Mouse (Mus musculus) forebrain, embryonic 10.5 days (tissue): ENCODE results near the gene Znhit1. TPM values are rescaled to one million over a fixed set of nuclear protein-coding genes. Genes with fewer than 3 reads are reported as not detected.
A peak's percentile ranks its signal among the peaks of the same experiment; 100 is the strongest.

Experiments
- DNase-seq: peaks from one replicate; pipeline ENCODE4 v3.0.0-alpha.2; 2017; ENCODE audit warnings: low spot score; ENCODE audit errors: extremely low spot score
- H3K27ac ChIP-seq: fragments of 300-500 bp; sonication (generic); 2 replicates; pipeline ENCODE4 v1.5.1; 2016; ENCODE audit warnings: mild to moderate bottlenecking
- H3K27me3 ChIP-seq: fragments of 300-500 bp; sonication (generic); 2 replicates; pipeline ENCODE4 v1.6.1; 2016; ENCODE audit warnings: mild to moderate bottlenecking; ENCODE audit not compliant: poor library complexity, severe bottlenecking
- H3K36me3 ChIP-seq: fragments of 300-500 bp; sonication (generic); replicated peaks from 2 replicates; pipeline ENCODE4 v1.6.1; 2016; ENCODE audit warnings: mild to moderate bottlenecking, moderate library complexity
- H3K4me1 ChIP-seq: fragments of 300-500 bp; sonication (generic); 2 replicates; pipeline ENCODE4 v1.6.1; 2016
- H3K4me3 ChIP-seq: fragments of 300-500 bp; sonication (generic); 2 replicates; pipeline ENCODE4 v1.5.1; 2016; ENCODE audit warnings: mild to moderate bottlenecking, moderate library complexity
- H3K9me3 ChIP-seq: fragments of 300-500 bp; sonication (generic); 2 replicates; pipeline ENCODE4 v1.6.1; 2016; ENCODE audit warnings: mild to moderate bottlenecking, moderate library complexity
- WGBS: fragments of 180-500 bp; shearing (Covaris S2); methylation state at CpG from one replicate; pipeline ENCODE4 v1.1.7; 2016; 5-methylcytosine and 5-hydroxymethylcytosine counted together
- polyA plus RNA-seq: library from polyadenylated mRNA; unstranded; fragments of >200 nt; fragmentation: Nextera tagmentation; extraction: Ambion mirVana; gene quantifications from 2 replicates; pipeline ENCODE4 v1.2.1, GENCODE M21; 2016

The Znhit1 gene
- polyA plus RNA-seq, 1 experiment from 2014 or later: 107 TPM

- Histone ChIP-seq H3K27me3 (no peaks in the 10 kb centered on the region), H3K27ac (no peak overlapping the region), H3K4me3 (no peak overlapping the region), H3K9me3 (peaks cover 8% of the 10 kb centered on the region), H3K4me1 (no peaks in the 10 kb centered on the region), H3K36me3 (no peaks in the 10 kb centered on the region)
- DNase-seq: no peak
- 90% methylated on average over 3 of the region's 3 CpGs for WGBS
These were observed 28.1 kb upstream of the Znhit1 start for GRCm38 (mm10) chr5:137015913-137016312.

- Histone ChIP-seq H3K4me1 (no peaks in the 10 kb centered on the region), H3K4me3 (no peak overlapping the region), H3K9me3 (peaks cover 8% of the 10 kb centered on the region), H3K27ac (no peak overlapping the region), H3K27me3 (no peaks in the 10 kb centered on the region), H3K36me3 (no peaks in the 10 kb centered on the region)
- no peak for DNase-seq
- WGBS: 87% methylated on average over 15 of the region's 15 CpGs
These were observed 24.7 kb upstream of the Znhit1 start for GRCm38 (mm10) chr5:137012401-137012950.

DNA sequence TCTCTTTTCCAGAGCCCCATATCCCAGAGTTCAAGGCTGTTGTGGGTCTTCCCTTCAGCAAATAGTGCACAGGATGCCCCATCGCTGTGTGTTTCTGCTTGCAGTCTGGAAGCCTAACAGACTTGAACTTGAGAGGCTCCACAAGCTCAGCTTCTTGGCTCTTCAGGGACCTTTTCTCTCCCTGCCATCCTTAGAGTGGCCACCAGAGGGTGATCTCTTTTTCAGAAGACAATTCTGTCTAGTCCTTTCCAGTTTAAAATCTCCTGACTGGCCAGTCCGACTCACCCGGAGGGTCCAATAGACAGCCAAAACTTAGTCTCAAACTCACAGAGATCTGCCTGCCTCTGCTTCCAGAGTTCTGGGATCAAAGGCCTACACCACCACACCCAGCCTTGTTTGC lies 22.2 kb upstream of the Znhit1 start:
- no peaks in the 10 kb centered on the region for H3K27me3 ChIP-seq
- no peak overlapping the region for H3K27ac ChIP-seq
- H3K36me3 ChIP-seq: no peaks in the 10 kb centered on the region
- H3K4me3 ChIP-seq: no peak overlapping the region
- DNase-seq: peak; percentile 51
- H3K9me3 ChIP-seq: peaks cover 3% of the 10 kb centered on the region
- WGBS: 32% methylated on average over 3 of the region's 3 CpGs
- H3K4me1 ChIP-seq: no peaks in the 10 kb centered on the region

DNA sequence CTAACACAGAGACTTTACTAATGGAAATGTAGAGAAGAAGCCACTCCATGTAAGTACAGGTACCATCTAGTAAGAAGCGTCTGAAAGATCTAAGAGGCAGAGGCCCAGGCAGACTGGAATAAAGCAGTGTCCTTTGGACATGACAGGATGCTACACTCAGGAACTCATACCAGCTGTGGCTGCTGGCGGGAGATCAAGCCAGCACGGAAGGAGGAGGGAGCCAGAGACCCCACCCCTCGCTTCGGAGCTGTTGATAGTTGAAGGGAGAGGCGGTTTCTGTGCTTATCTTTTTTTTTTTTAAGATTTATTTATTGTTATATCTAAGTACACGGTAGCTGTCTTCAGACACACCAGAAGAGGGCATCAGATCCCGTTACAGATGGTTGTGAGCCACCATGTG lies 19.5 kb upstream of the Znhit1 start:
- Histone ChIP-seq H3K27me3 (no peaks in the 10 kb centered on the region), H3K27ac (no peak overlapping the region), H3K36me3 (no peaks in the 10 kb centered on the region), H3K4me1 (no peaks in the 10 kb centered on the region), H3K4me3 (no peak overlapping the region), H3K9me3 (no peaks in the 10 kb centered on the region)
- DNase-seq: no peak
- WGBS: 62% methylated on average over 8 of the region's 8 CpGs

DNA sequence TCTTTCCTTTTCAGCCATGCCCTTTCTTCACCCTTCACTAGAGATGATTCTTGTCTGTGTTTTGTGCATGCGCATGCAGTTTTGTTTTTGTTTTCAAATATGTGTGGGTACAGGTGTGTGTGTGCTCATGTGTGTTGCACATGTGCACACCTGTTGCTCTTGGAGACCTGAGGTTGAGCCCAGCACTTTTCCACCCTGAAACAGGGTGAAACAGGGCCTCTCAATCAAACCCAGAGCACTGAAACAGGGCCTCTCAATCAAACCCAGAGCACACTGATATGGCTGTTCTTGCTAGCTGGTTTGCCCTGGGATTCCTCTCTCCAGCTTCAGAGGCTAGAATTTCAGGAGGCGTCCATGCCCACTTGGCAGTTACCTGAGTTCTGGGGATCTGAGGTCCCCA lies 12.8 kb upstream of the Znhit1 start:
- peak; percentile 24 for DNase-seq
- no peaks in the 10 kb centered on the region for H3K27me3 ChIP-seq
- H3K4me1 ChIP-seq: peaks cover 19% of the 10 kb centered on the region
- H3K9me3 ChIP-seq: no peaks in the 10 kb centered on the region
- WGBS: 83% methylated on average over 2 of the region's 2 CpGs
- H3K4me3 ChIP-seq: no peak overlapping the region
- H3K27ac ChIP-seq: no peak overlapping the region
- peaks cover 10% of the 10 kb centered on the region for H3K36me3 ChIP-seq

GRCm38 (mm10) chr5:136999449-136999848 lies 11.6 kb upstream of the Znhit1 start:
- Histone ChIP-seq H3K27ac (no peak overlapping the region), H3K36me3 (peaks cover 22% of the 10 kb centered on the region), H3K9me3 (no peaks in the 10 kb centered on the region), H3K4me1 (peaks cover 19% of the 10 kb centered on the region), H3K27me3 (no peaks in the 10 kb centered on the region), H3K4me3 (no peak overlapping the region)
- WGBS: 80% methylated on average over 5 of the region's 5 CpGs
- no peak for DNase-seq

DNA sequence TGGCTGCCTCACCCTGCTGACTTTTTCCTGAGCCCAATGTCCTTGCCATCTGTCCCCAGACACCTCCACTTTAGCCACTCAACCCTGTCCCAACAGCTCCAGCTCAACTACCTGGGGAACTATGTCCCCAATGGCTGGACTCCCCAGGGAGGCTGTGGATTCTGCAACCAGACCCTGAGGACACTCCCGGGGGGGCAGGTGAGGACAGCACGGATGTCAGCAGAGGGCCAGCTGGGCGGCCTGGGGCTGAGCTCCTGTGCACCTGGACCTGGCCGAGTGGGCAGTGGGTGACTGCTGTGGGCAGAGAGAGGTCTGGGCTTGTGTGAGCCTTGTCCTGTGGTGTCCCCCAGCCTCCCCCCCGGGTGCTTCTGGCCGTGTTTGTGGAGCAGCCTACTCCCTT lies 2.0 kb upstream of the Znhit1 start:
- H3K4me1 ChIP-seq: peaks cover 26% of the 10 kb centered on the region
- 93% methylated on average over 6 of the region's 6 CpGs for WGBS
- H3K9me3 ChIP-seq: no peaks in the 10 kb centered on the region
- H3K27me3 ChIP-seq: no peaks in the 10 kb centered on the region
- peaks cover 65% of the 10 kb centered on the region for H3K36me3 ChIP-seq
- H3K4me3 ChIP-seq: no peak overlapping the region
- no peak for DNase-seq
- no peak overlapping the region for H3K27ac ChIP-seq

- Histone ChIP-seq H3K36me3 (peaks cover 61% of the 10 kb centered on the region), H3K9me3 (no peaks in the 10 kb centered on the region), H3K4me1 (peaks cover 26% of the 10 kb centered on the region), H3K27ac (peak overlapping the region; percentile 100; the same call in 1 of the 2 replicates), H3K4me3 (peak overlapping the region; percentile 91), H3K27me3 (no peaks in the 10 kb centered on the region)
- 86% methylated on average over 7 of the region's 7 CpGs for WGBS
- no peak for DNase-seq
These were observed 599 bp upstream of the Znhit1 start for GRCm38 (mm10) chr5:136988420-136988819.

- H3K9me3 ChIP-seq: no peaks in the 10 kb centered on the region
- peak overlapping the region; percentile 91 for H3K4me3 ChIP-seq
- DNase-seq: peak; percentile 79
- H3K27me3 ChIP-seq: no peaks in the 10 kb centered on the region
- H3K4me1 ChIP-seq: peaks cover 26% of the 10 kb centered on the region
- under 1% methylated on average over 67 of the region's 67 CpGs for WGBS
- H3K36me3 ChIP-seq: peaks cover 54% of the 10 kb centered on the region
- peak overlapping the region; percentile 100 for H3K27ac ChIP-seq
These were observed 485 bp downstream of the Znhit1 start for GRCm38 (mm10) chr5:136987138-136987933.

- peaks cover 26% of the 10 kb centered on the region for H3K4me1 ChIP-seq
- peak within 1 kb of the TSS; percentile 100 for H3K27ac ChIP-seq
- H3K4me3 ChIP-seq: peak within 1 kb of the TSS; percentile 91
- WGBS: under 1% methylated on average over 26 of the region's 26 CpGs
- peak; percentile 96 for DNase-seq
- peaks cover 54% of the 10 kb centered on the region for H3K36me3 ChIP-seq
- no peaks in the 10 kb centered on the region for H3K9me3 ChIP-seq
- no peaks in the 10 kb centered on the region for H3K27me3 ChIP-seq
These were observed 1.1 kb downstream of the Znhit1 start, which contains the start of gene Plod3 for GRCm38 (mm10) chr5:136986695-136987137. TSS of gene Plod3 (plus strand) at chr5:136987019.

DNA sequence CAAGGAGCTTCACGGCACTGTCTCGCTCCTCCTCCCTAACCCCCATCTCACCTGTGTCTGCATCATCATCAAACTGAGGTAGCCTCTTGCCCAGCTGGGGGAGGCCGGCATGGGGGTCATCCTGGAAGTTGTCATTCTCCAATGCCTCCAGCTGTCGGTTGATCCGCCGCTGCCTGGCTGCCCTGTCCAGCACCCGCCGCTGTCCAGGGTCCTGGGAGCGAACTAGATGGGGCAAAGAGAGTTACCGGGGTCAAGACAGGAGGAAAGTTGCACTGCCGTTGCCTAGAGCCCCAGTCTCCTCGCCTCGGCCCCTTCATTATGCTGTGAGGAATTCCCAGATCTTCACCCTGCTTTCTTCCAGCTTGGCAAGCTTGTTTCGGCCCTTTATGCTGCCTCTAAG lies 3.0 kb downstream of the Znhit1 start:
- H3K36me3 ChIP-seq: peaks cover 51% of the 10 kb centered on the region
- no peak overlapping the region for H3K27ac ChIP-seq
- no peak for DNase-seq
- H3K4me1 ChIP-seq: peaks cover 26% of the 10 kb centered on the region
- no peaks in the 10 kb centered on the region for H3K9me3 ChIP-seq
- H3K4me3 ChIP-seq: no peak overlapping the region
- 52% methylated on average over 14 of the region's 14 CpGs for WGBS
- no peaks in the 10 kb centered on the region for H3K27me3 ChIP-seq

GRCm38 (mm10) chr5:136982338-136982930 lies 5.4 kb downstream of the Znhit1 start:
- Histone ChIP-seq H3K4me3 (no peak overlapping the region), H3K27ac (no peak overlapping the region), H3K36me3 (peaks cover 43% of the 10 kb centered on the region), H3K27me3 (no peaks in the 10 kb centered on the region), H3K4me1 (peaks cover 12% of the 10 kb centered on the region), H3K9me3 (no peaks in the 10 kb centered on the region)
- WGBS: 50% methylated on average over 15 of the region's 16 CpGs
- DNase-seq: no peak

- Histone ChIP-seq H3K4me1 (peaks cover 6% of the 10 kb centered on the region), H3K27ac (no peak overlapping the region), H3K36me3 (peaks cover 43% of the 10 kb centered on the region), H3K9me3 (no peaks in the 10 kb centered on the region), H3K4me3 (no peak overlapping the region), H3K27me3 (no peaks in the 10 kb centered on the region)
- WGBS: 93% methylated on average over 8 of the region's 8 CpGs
- no peak for DNase-seq
These were observed 6.8 kb downstream of the Znhit1 start for GRCm38 (mm10) chr5:136980974-136981373.
